Mouse (Mus musculus): Measurements from ENCODE around the gene Ptprn2. TPM values are rescaled to one million over a fixed set of nuclear protein-coding genes. Genes with fewer than 3 reads are reported as not detected.

Ptprn2 gene
- polyA plus RNA-seq, 1 experiment from 2014 or later: 24.7 TPM

GRCm38 (mm10) chr12:117255776-117256342 lies 770.3 kb downstream of the Ptprn2 start:
- Histone ChIP-seq H3K27ac (ENCODE audit: low read depth, low read length) (no peak overlapping the region), H3K9ac (replicated peaks; ENCODE audit: low read depth, low read length) (no peak overlapping the region), H3K4me1 (ENCODE audit: control insufficient read depth, insufficient read depth, low read length) (peaks cover 10% of the 10 kb centered on the region; the same call in 1 of the 2 replicates), H3K36me3 (ENCODE audit: control insufficient read depth, insufficient read depth, low read length) (no peaks in the 10 kb centered on the region), H3K27me3 (ENCODE audit: control insufficient read depth, insufficient read depth, low read length) (no peaks in the 10 kb centered on the region), H3K4me2 (ENCODE audit: low read depth, low read length) (no peak overlapping the region), H3K9me3 (ENCODE audit: control insufficient read depth, low read length) (no peaks in the 10 kb centered on the region), H3K4me3 (ENCODE audit: low read depth, low read length) (no peak overlapping the region)
- WGBS: 80% methylated on average over 2 of the region's 2 CpGs
- no peak for ATAC-seq (ENCODE audit: low read depth)

- Histone ChIP-seq H3K4me2 (ENCODE audit: low read depth, low read length) (no peak overlapping the region), H3K4me3 (ENCODE audit: low read depth, low read length) (no peak overlapping the region), H3K36me3 (ENCODE audit: control insufficient read depth, insufficient read depth, low read length) (no peaks in the 10 kb centered on the region), H3K27ac (ENCODE audit: low read depth, low read length) (no peak overlapping the region), H3K4me1 (ENCODE audit: control insufficient read depth, insufficient read depth, low read length) (peaks cover 10% of the 10 kb centered on the region; the same call in 1 of the 2 replicates), H3K9me3 (ENCODE audit: control insufficient read depth, low read length) (no peaks in the 10 kb centered on the region), H3K27me3 (ENCODE audit: control insufficient read depth, insufficient read depth, low read length) (no peaks in the 10 kb centered on the region), H3K9ac (replicated peaks; ENCODE audit: low read depth, low read length) (no peak overlapping the region)
- 54% methylated on average over 5 of the region's 5 CpGs for WGBS
- no peak for ATAC-seq (ENCODE audit: low read depth)
Measured at GRCm38 (mm10) chr12:117256849-117257204, 771.3 kb downstream of the Ptprn2 start.

GRCm38 (mm10) chr12:117257205-117257920 lies 771.8 kb downstream of the Ptprn2 start:
- H3K9me3 ChIP-seq (ENCODE audit: control insufficient read depth, low read length): no peaks in the 10 kb centered on the region
- peak; percentile 39 for ATAC-seq (ENCODE audit: low read depth)
- WGBS: 11% methylated on average over 20 of the region's 20 CpGs
- no peaks in the 10 kb centered on the region for H3K27me3 ChIP-seq (ENCODE audit: control insufficient read depth, insufficient read depth, low read length)
- peaks cover 10% of the 10 kb centered on the region; the same call in 1 of the 2 replicates for H3K4me1 ChIP-seq (ENCODE audit: control insufficient read depth, insufficient read depth, low read length)
- no peak overlapping the region for H3K9ac ChIP-seq (replicated peaks; ENCODE audit: low read depth, low read length)
- H3K4me2 ChIP-seq (ENCODE audit: low read depth, low read length): peak overlapping the region; percentile 8; the same call in 1 of the 2 replicates
- H3K27ac ChIP-seq (ENCODE audit: low read depth, low read length): no peak overlapping the region
- no peaks in the 10 kb centered on the region for H3K36me3 ChIP-seq (ENCODE audit: control insufficient read depth, insufficient read depth, low read length)
- H3K4me3 ChIP-seq (ENCODE audit: low read depth, low read length): no peak overlapping the region

GRCm38 (mm10) chr12:117257921-117258497 lies 772.5 kb downstream of the Ptprn2 start:
- Histone ChIP-seq H3K36me3 (ENCODE audit: control insufficient read depth, insufficient read depth, low read length) (no peaks in the 10 kb centered on the region), H3K9me3 (ENCODE audit: control insufficient read depth, low read length) (no peaks in the 10 kb centered on the region), H3K4me2 (ENCODE audit: low read depth, low read length) (no peak overlapping the region), H3K4me1 (ENCODE audit: control insufficient read depth, insufficient read depth, low read length) (peaks cover 10% of the 10 kb centered on the region; the same call in 1 of the 2 replicates), H3K9ac (replicated peaks; ENCODE audit: low read depth, low read length) (no peak overlapping the region), H3K4me3 (ENCODE audit: low read depth, low read length) (no peak overlapping the region), H3K27me3 (ENCODE audit: control insufficient read depth, insufficient read depth, low read length) (no peaks in the 10 kb centered on the region), H3K27ac (ENCODE audit: low read depth, low read length) (no peak overlapping the region)
- peak; percentile 6; the same call in 1 of the 2 replicates for ATAC-seq (ENCODE audit: low read depth)
- WGBS: 29% methylated on average over 12 of the region's 12 CpGs

DNA sequence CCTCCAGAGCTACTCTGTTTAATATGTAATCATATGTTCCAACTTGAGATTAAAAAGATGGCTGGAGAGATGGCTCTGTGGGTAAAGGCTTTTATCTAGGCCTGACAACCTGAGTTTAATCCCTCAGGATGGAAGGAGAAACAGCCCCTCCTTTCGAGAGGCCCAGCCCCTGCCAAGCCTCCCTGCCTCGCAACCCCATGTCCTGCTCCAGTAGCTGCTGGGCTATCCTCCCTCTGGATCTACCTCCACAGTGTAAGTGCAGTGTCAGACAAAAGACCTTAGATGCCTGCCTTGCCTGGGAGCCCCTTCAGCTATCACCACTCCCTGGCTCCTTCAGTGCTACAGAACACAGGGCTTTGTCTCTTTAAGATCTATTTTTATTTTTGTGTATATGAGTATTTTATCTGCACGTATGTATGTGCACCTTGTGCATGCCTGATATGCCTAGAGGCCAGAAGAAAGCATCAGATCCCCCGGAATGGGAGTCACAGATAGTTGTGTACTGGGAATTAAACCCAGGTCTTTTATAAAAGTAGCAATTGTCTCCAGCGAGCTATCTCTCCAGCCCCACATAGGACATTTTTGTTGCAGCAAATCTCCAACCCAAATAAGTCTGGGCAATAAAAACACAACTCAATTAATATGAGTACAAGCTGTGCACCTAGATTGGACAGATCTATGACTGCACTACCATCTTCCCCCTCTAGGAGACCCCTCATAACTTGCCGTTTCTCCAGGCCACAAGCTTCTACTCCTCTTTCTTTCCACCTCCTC lies 775.1 kb downstream of the Ptprn2 start:
- H3K4me1 ChIP-seq (ENCODE audit: control insufficient read depth, insufficient read depth, low read length): peaks cover 10% of the 10 kb centered on the region; the same call in 1 of the 2 replicates
- H3K27me3 ChIP-seq (ENCODE audit: control insufficient read depth, insufficient read depth, low read length): no peaks in the 10 kb centered on the region
- WGBS: 72% methylated on average over 6 of the region's 6 CpGs
- H3K4me3 ChIP-seq (ENCODE audit: low read depth, low read length): no peak overlapping the region
- no peaks in the 10 kb centered on the region for H3K9me3 ChIP-seq (ENCODE audit: control insufficient read depth, low read length)
- H3K4me2 ChIP-seq (ENCODE audit: low read depth, low read length): no peak overlapping the region
- ATAC-seq (ENCODE audit: low read depth): no peak
- no peaks in the 10 kb centered on the region for H3K36me3 ChIP-seq (ENCODE audit: control insufficient read depth, insufficient read depth, low read length)
- no peak overlapping the region for H3K27ac ChIP-seq (ENCODE audit: low read depth, low read length)
- no peak overlapping the region for H3K9ac ChIP-seq (replicated peaks; ENCODE audit: low read depth, low read length)

DNA sequence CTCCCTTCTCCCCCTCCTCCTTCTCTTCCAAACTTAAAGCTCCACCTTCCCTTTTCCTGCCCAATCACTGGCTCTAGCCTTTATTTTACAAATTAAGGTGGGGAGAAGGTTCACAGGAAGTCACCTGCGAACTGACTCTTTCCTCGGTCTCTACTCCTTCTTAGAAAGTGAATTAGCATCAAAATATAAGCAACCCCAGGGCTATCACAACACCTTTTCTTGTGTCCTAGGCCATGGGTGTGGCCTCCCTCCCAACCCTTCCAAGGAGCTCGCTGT lies 775.6 kb downstream of the Ptprn2 start:
- Histone ChIP-seq H3K4me2 (ENCODE audit: low read depth, low read length) (no peak overlapping the region), H3K4me1 (ENCODE audit: control insufficient read depth, insufficient read depth, low read length) (peaks cover 10% of the 10 kb centered on the region; the same call in 1 of the 2 replicates), H3K27me3 (ENCODE audit: control insufficient read depth, insufficient read depth, low read length) (no peaks in the 10 kb centered on the region), H3K9me3 (ENCODE audit: control insufficient read depth, low read length) (no peaks in the 10 kb centered on the region), H3K36me3 (ENCODE audit: control insufficient read depth, insufficient read depth, low read length) (no peaks in the 10 kb centered on the region), H3K4me3 (ENCODE audit: low read depth, low read length) (no peak overlapping the region), H3K27ac (ENCODE audit: low read depth, low read length) (no peak overlapping the region), H3K9ac (replicated peaks; ENCODE audit: low read depth, low read length) (no peak overlapping the region)
- WGBS: 49% methylated on average over 3 of the region's 3 CpGs
- no peak for ATAC-seq (ENCODE audit: low read depth)

GRCm38 (mm10) chr12:117262003-117262402 lies 776.5 kb downstream of the Ptprn2 start:
- H3K27ac ChIP-seq (ENCODE audit: low read depth, low read length): no peak overlapping the region
- H3K27me3 ChIP-seq (ENCODE audit: control insufficient read depth, insufficient read depth, low read length): no peaks in the 10 kb centered on the region
- no peak overlapping the region for H3K4me2 ChIP-seq (ENCODE audit: low read depth, low read length)
- H3K4me3 ChIP-seq (ENCODE audit: low read depth, low read length): no peak overlapping the region
- H3K4me1 ChIP-seq (ENCODE audit: control insufficient read depth, insufficient read depth, low read length): peaks cover 10% of the 10 kb centered on the region; the same call in 1 of the 2 replicates
- no peak for ATAC-seq (ENCODE audit: low read depth)
- 73% methylated on average over 2 of the region's 2 CpGs for WGBS
- H3K9ac ChIP-seq (replicated peaks; ENCODE audit: low read depth, low read length): no peak overlapping the region
- no peaks in the 10 kb centered on the region for H3K9me3 ChIP-seq (ENCODE audit: control insufficient read depth, low read length)
- H3K36me3 ChIP-seq (ENCODE audit: control insufficient read depth, insufficient read depth, low read length): no peaks in the 10 kb centered on the region

GRCm38 (mm10) chr12:117263081-117263480 lies 777.6 kb downstream of the Ptprn2 start:
- no peak; the same call in 1 of the 2 replicates for ATAC-seq (ENCODE audit: low read depth)
- 89% methylated on average over 2 of the region's 2 CpGs for WGBS
- no peaks in the 10 kb centered on the region for H3K9me3 ChIP-seq (ENCODE audit: control insufficient read depth, low read length)

More at GRCm38 (mm10) chr12:117263081-117263480, 777.6 kb downstream of the Ptprn2 start:
- no peaks in the 10 kb centered on the region; the same call in 1 of the 2 replicates for H3K4me1 ChIP-seq (ENCODE audit: control insufficient read depth, insufficient read depth, low read length)
- H3K27ac ChIP-seq (ENCODE audit: low read depth, low read length): no peak overlapping the region
- H3K27me3 ChIP-seq (ENCODE audit: control insufficient read depth, insufficient read depth, low read length): no peaks in the 10 kb centered on the region
- H3K4me2 ChIP-seq (ENCODE audit: low read depth, low read length): no peak overlapping the region
- H3K4me3 ChIP-seq (ENCODE audit: low read depth, low read length): no peak overlapping the region
- H3K9ac ChIP-seq (replicated peaks; ENCODE audit: low read depth, low read length): no peak overlapping the region
- H3K36me3 ChIP-seq (ENCODE audit: control insufficient read depth, insufficient read depth, low read length): no peaks in the 10 kb centered on the region

Data from neural tube, embryonic 14.5 days (tissue).